Mouse (Mus musculus) naive thymus-derived CD4-positive, alpha-beta T cell, adult 2 months (primary cell): ENCODE data around the gene Sec24b.

Source experiments
- DNase-seq: peaks from one replicate; pipeline ENCODE4 v3.0.0-alpha.2; 2011; ENCODE audit warnings: low read depth

Sec24b gene

GRCm38 (mm10) chr3:130061281-130061680 is at the start of gene Sec24b:
TSS of gene Sec24b (minus strand) at chr3:130061553.
- DNase-seq, result peak; percentile 53

GRCm38 (mm10) chr3:130104471-130104870 is 43.1 kb upstream of the Sec24b start:
- DNase-seq, result no peak

DNA sequence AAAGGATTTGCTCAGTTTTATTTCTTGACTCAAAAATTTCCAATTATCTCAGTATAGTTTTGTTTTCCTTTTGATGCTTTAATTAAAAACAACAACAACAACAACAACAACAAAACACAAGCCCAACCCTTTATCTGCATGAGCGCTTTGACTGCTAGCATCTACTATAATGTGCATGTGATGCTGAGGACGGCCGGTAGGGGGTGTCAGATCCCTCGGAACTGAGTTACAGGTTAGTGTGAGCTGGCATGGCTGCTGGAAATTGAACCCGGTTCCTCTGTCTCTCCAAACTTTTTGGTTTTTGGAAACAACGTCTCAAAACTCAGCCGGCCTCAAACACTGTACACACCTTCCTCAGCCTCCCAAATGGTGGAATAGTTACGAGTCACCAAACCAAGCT is 42.1 kb upstream of the Sec24b start:
- DNase-seq, result peak; percentile 8

DNA sequence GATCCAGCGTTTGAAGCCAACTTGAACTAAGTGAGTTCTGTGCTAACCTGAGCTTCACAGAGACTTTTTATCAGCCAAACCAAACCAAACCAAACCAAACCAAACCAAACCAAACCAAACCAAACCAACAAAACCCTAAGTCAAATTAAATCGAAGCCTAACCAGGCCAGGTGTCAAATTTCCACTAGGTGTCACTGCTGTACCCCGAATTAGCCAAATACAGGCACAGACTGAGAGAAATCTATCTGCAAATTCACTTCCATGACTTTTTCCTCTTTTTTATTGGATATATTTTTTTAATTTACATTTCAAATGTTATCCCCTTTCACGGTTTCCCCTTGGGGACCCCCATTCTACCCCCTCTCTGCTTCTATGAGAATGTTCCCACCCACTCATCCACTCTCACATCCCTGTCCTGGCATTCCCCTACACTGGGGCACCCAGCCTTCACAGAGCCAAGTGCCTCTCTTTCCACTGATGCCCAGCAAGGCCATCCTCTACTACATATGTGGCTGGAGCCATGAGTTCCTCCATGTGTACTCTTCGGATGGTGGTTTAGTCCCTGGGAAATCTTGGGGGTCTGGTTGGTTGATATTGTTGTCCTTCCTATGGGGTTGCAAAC is 33.9 kb upstream of the Sec24b start:
- peak; percentile 30 for DNase-seq

DNA sequence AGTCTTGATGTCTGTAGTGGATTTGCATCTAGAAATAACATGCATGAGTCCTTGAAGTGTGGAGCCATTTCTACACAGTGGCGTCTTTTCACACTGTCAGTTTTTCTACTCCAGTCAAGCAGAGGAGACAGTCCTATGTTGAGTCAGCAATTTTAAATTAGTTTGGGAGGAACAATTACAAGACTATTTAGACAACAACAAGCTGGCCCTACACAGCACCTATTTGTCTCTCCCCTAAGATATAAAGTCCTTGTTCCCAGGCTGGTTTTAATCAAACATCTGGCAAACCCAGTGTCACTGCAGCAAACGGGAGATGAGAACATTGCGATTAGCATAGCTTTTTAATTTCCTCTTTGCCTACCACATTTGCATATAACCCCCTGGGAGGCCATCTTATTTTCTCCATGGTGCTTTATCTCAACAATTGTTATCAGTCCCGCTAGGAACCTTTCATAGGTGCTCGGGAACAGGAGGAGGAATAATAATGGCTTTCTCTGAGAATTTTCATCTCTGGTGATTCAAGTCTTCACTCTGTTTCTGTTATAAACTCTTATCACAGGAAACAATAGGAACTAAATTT is 32.9 kb upstream of the Sec24b start:
- DNase-seq, result no peak

- no peak for DNase-seq
Measured at GRCm38 (mm10) chr3:130090460-130090859, 29.1 kb upstream of the Sec24b start.

DNA sequence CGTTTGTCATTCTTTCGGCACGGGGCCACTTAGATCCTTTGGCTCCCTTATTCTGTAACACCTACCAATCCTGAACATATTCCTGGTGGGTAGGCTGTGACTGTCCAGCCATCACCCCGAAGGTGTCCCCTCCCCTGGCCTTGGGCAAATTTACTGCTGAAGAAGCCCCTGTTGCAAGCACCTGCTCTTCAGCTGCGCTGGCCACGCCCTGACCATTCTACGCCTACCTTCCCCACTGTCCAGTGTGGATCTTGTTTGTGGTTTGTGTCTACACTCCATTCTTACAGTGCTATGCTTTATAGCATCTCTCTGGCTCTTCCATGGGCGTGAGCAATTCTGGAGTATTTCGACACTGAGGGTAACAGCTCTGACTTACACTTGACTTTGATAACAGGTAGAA is 27.3 kb upstream of the Sec24b start:
- DNase-seq, result no peak

- DNase-seq, result no peak
Measured at GRCm38 (mm10) chr3:130087466-130087865, 26.1 kb upstream of the Sec24b start.

DNA sequence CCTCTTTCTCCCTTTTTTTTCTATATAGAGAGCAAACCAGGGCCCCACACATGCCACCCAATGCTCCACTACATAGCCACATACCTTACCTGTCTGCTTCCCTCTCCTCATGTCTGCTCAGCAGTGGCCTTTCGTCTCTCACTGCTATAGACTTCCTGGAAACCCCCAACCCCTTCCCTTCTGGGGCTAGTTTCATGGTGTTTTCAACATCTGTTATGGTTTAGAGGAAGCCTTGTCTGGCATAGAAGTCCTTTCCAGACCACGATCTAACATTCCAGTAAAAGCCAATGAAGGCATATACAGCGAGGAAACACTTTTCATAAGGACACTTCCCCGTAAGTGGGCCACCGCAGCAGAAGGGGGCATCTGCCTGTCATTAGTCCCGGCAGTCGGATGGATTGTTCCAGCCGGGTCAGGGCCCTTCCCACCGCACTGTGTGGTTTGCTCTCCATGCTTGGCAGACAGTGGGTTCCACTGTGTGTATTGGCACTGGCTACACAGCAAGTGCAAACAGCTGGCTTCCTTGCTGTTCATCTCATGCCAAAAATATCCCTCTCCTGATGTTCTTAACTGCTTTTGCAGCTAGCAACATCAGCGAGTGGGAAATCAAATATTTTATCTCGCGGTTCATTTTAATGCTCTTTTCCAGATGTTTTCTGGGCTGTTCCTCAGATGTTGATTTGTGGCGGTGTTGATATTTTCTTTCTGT is 25.2 kb upstream of the Sec24b start:
- no peak for DNase-seq

DNA sequence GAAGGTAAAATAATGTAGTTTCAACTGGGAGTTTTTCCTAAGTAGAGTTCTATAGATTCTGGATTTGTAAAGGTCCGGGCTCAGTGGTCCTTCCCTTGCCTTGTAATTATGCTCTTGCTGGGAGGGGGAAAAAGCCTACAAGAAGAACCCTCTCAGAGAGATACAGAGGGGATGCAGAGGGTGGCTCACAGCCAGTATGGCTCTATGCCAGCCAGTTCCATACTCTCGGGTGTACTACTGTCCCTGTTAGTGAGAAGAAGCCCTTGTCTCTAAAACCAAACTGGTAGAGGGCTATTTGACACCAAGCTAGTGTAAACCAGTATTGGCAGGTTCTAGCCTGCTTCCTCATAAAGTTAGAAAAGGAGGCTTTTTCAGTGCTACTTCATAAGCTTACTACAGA is 22.0 kb upstream of the Sec24b start:
- DNase-seq, result no peak

DNA sequence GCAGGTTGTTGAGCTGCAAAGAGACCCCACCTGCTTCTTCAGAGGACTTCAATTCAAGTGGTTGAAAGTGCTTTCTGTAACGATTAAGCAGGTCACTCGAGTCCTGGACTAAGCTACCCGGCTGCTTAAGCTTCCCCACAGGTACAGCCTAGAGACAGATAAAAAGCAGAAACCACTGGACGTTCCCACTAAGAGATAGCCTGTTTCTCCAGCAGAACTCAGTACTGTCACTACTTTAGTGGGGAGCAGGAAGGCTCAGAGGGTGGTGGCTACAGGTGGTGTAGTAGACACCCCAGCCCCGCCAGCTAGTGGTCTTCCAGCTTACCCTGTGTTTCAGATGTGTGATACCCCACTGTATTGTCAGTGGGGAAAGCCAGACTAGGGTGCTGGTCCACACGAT is 19.3 kb upstream of the Sec24b start:
- DNase-seq, result no peak

DNA sequence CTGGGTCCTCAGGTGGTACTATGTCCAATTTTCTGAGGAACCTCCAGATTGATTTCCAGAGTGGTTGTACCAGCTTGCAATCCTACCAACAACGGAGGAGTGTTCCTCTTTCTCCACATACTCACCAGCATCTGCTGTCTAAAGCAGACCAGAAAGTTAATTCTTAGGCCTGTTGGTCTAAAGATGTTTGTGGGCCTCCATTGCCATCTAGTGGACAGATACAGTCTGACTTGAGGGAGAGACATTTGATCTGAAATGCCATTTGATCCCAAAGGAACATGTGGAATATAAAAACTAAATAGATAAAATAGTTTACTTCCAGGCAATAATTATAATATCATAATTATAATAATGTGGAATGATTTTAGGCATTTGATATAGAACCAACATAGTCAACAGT is 18.4 kb upstream of the Sec24b start:
- DNase-seq, result peak; percentile 79

DNA sequence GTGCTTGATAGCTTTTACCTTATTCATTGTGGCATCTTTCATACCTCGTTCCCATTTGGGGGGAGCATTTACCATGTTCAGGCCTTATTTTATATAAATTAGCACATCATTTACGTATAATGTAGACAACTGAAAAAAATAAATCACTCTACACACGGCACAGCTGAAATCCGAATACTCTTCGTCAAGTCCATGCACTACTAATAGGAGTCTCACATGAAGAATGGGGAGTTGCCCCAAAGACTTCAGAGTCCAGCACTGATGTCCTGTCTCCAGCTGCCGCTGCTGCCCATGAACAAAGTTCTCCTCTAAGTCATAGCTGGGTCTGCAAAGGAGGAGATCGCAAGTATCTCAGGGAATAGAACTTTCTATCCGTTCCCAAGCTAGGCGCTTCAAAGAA is 15.9 kb upstream of the Sec24b start:
- DNase-seq, result no peak

DNA sequence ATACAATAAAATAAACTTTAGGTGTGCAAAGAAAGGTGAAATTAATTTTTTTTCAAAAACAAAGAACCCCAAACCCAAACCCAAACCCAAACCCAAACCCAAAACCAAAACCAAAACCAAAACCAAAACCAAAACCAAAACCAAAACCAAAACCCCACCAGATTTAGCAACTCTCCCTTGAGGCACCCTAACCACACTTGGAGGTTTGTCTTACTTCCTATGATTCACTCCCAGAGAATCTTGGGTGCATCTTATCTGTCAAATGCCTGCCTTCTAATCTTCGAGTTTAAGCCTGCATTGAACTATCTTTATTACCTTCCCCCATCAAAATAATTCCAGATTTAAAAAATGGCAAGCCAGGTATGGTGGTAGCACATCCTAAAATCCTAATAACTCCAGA is 14.4 kb upstream of the Sec24b start:
- DNase-seq, result no peak

DNA sequence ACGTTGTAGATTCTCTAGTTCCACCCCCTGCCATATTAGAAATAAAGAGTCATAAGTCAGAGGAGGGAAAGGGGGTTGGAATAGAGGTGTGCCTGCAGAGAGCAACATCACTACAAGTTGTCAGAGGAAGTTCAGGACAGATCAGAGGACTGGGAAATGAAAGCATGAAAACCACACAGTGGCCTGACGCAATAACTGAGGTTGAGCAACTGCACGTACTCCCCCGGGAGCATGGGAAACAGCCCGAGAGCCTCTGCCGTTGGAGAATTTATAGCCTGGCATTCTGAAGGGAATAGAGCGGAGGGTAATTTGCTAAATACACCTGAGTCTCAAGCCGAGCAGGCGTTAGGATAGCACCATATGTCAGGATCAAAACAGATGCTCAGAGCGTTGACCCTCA is 11.7 kb upstream of the Sec24b start:
- DNase-seq, result no peak

DNA sequence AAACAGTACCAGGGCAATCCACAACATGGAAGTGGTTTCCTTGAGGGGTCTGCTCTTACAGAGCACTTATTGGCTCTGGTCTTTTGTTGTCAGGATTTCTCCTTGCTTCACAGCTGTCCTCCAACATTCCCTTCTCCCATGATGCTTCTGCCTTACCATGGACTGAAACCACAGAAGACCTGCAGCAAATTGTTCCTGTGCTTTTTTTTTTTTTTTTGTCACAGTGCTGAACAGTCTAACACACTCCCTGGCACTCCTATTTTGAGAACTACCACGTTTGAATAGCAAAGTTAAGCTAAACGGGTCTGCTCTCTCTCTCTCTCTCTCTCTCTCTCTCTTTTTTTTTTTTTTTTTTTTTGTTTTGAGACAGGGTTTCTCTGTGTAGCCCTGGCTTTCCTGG is 10.6 kb upstream of the Sec24b start:
- no peak for DNase-seq

DNA sequence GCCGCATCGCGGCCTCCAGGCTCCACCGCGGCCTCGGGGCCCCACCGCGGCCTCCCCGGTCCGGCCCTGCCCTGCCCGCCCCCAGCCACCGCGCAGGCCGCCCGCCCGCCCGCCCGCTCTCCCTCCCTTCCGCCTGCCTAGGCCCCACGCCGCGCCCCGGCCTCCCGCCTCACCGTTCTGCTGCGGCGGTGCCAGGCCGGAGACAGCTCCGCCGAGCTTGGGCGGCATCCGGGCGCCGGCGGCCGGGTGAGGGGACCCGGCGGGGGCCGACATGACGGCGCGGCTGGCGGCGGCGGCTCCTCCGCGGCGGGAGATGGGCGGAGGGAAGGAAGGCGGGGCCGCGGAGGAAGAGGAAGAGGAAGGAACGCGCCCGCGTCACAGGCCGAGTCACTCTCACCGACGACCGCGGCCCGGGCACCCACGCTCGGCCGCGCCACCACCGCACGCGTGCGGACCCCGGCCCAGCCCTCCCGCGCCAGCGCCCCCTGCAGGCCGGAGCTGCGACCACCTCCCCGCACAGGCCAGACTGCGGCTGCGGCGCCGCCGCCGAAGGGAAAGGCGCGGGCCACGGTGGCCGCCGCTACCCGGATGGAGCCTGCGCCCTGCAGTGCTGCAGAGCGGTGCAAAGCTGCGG is 840 bp downstream of the Sec24b start:
- peak; percentile 88 for DNase-seq

DNA sequence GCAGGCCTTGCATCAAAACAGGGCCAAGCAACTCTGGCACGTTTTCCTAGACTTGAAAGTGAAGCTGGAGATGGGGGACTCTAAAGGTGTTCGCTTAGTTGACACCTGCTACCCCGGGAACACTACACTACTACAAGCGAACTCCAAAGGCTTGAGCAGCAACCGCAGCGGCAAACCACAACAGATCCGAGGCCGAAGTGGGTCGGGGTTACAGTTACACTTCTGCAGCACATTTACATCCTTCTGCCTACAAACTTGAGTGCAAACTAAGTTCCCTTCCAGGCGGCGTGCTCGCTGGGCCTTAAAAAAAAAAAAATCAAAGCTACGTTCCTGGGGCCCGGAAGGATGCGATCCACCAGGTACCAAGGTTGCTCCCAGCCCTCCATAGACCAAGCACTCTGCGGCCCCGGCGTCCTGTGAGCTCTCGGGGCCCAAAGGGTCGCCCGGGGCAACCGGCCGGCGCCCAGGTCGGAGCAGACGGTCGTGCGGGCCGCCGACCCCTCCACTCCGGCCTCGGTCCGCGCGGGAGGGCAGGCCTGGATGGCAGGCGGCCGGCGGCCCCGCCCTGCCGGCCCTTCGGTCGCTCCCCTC is 1.5 kb downstream of the Sec24b start:
- DNase-seq, result peak; percentile 68

DNA sequence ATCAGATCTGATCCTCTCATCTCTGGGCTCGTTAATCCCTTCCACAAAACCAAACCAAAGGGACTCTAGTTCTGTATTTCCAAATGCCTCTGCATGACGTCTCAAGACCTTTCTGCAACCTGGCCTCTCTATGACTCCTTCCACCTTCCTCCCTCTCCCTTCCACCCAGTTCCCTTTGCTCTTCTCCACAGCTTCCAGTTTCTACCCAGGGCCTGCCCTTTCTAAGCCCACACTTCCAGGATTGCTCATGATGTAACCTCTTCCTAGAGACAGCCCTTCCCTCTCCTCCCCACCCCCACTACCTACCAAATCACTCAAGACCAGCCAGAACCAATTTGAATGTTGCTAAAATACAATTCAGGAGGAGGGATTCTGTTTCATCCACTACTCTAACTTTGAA is 2.9 kb downstream of the Sec24b start:
- no peak for DNase-seq

DNA sequence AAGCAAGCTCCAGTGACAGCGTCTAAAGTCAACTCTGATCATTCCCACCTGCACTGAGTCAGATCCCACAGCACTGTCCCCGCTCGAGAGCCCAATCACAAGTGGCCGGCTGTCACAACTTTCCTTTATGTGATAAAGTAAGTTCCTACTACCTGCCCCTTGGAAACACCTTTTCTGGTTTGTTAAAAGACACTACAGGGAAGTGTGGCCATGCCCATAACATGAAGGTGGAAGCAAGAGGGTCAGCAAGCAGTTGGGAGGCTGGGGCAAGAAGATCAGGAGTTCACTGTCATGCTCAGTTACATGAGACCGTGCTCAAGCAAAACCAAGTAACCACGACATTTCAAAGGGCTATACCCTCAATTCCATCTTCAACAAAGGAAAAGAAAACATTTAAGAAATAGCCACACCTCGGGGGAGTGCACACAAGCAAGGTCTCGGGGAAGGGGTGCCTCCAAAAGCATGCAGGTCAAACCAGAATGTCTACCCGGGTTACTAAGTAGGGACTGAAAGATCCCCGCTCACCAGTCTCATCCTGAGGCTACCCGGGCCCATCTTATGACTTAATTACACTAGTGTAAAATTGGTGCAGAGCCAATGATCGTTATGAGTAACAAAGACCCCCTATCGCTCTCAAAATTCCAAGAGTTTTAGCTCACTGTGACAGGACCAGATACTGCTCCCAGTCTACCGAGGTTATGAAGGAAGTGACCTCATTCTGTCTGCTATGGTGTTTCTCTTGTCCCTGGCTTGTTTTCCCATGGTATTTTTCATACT is 3.6 kb downstream of the Sec24b start:
- DNase-seq, result no peak

DNA sequence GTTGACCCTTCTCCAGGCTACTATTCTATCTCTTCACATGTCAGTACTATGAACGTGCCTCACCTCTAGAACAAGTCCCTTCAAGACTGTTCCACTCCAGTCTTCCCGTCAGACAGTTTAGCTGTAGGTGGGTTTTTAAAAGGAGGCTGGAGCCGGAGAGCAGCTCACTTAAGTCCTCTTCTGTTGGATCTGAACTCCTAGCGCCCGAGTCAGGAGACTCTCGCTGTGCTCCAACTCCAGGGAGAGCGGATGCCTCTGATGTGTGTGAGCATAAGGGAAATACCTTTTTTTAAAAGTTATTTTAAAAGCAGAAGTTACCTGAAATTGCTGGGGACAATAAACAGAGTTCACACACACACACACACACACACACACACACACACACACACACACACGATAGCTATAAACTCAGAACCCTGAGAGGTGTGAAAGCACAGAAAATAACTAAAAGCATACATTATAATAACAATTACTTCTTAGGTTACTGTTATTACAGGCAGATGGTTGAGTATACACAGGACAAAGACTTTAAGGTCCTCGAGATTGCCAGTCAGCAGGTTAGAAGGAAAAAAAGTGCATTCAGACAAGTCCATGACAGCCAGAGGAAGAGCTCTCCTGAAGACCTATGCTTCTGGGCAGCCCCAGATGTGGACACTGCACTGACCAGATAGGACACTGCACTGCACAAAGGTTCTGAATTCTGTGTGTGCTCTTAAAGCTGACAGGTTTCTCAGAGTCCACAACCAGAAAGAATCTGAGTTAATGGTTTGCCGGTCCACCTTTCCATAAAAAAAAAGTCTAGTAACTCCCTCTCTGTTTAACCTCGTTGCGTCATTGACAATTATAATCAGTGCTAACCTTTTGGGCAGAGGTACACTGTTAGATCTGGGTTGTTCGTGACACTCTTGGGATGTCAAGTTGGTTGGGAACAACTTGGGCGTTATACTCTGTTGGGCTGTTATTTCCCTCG is 5.7 kb downstream of the Sec24b start:
- no peak for DNase-seq
